Mouse (Mus musculus): Measurements from ENCODE around the gene Gtf2h2. TPM values are rescaled to one million over a fixed set of nuclear protein-coding genes. Genes with fewer than 3 reads are reported as not detected.

Gene Gtf2h2
- 14.2 and 15.3 TPM in 2 replicates for polyA plus RNA-seq (2012; ENCODE audit: low replicate concordance)

GRCm38 (mm10) chr13:100492061-100492787 is at the start of gene Gtf2h2:
Gtf2h2 (minus strand) TSS chr13:100492579.

GRCm38 (mm10) chr13:100452415-100453127 is 39.8 kb downstream of the Gtf2h2 start, which contains the start of gene Naip1:
Naip1 (minus strand) TSS chr13:100452869.

Other genes starting within 250 kb of the Gtf2h2 start
- 0.36 TPM in 2 replicates for gene Naip5, start 246.3 kb downstream of the Gtf2h2 start, polyA plus RNA-seq (2012; ENCODE audit: low replicate concordance)
- 0.48 and 0.52 TPM in 2 replicates for gene Naip6, start 174.9 kb downstream of the Gtf2h2 start, polyA plus RNA-seq (2012; ENCODE audit: low replicate concordance)
- gene Naip1, start 39.7 kb downstream of the Gtf2h2 start, polyA plus RNA-seq (2012; ENCODE audit: low replicate concordance) = 0.02 and 0.10 TPM in 2 replicates
- not detected in 2 replicates for gene Ocln, start 60.1 kb upstream of the Gtf2h2 start, polyA plus RNA-seq (2012; ENCODE audit: low replicate concordance)
- 1.1 and 1.3 TPM in 2 replicates for gene Marveld2, start 124.4 kb upstream of the Gtf2h2 start, polyA plus RNA-seq (2012; ENCODE audit: low replicate concordance)
- gene Ak6, start 158.4 kb upstream of the Gtf2h2 start, polyA plus RNA-seq (2012; ENCODE audit: low replicate concordance) = 8.0 and 12.1 TPM in 2 replicates
- 10.4 and 14.8 TPM in 2 replicates for gene Rad17, start 158.5 kb upstream of the Gtf2h2 start, polyA plus RNA-seq (2012; ENCODE audit: low replicate concordance)
- gene Taf9, start 159.0 kb upstream of the Gtf2h2 start, polyA plus RNA-seq (2012; ENCODE audit: low replicate concordance) = 1.7 and 6.5 TPM in 2 replicates
- gene Ccdc125, start 177.1 kb upstream of the Gtf2h2 start, polyA plus RNA-seq (2012; ENCODE audit: low replicate concordance) = 3.4 and 4.8 TPM in 2 replicates
- 1.9 and 12.8 TPM in 2 replicates for gene Cdk7, start 238.4 kb upstream of the Gtf2h2 start, polyA plus RNA-seq (2012; ENCODE audit: low replicate concordance)

Measured in hematopoietic multipotent progenitor cell, adult 10-12 weeks (in vitro differentiated cells).